Mouse (Mus musculus) lung, postnatal 0 days (tissue): ENCODE measurements at regions not wholly inside any gene's neighbourhood (a gene's known extent, or its start where the extent isn't known, plus 50 kb on each side); places are given as distances from the start of the nearest gene placed in this dataset.
A peak's percentile ranks its signal among the peaks of the same experiment; 100 is the strongest.

Experiments used
- ATAC-seq: fragments of 200-750 bp; cut with Nextera tagmentation; 2 replicates; pipeline ENCODE4 v1.8.0; 2017; ENCODE audit warnings: moderate library complexity
- DNase-seq: peaks from one replicate; pipeline ENCODE4 v3.0.0-alpha.2; 2016; ENCODE audit warnings: low spot score
- H3K27ac ChIP-seq: fragments of 300-500 bp; sonication (generic); 2 replicates; pipeline ENCODE4 v1.5.1; 2014; ENCODE audit warnings: antibody characterized with exemption, mild to moderate bottlenecking, low read length, mixed read lengths
- H3K27me3 ChIP-seq: fragments of 300-500 bp; sonication (generic); replicated peaks from 2 replicates; pipeline ENCODE4 v1.6.1; 2014; ENCODE audit warnings: low read length, mixed read lengths; ENCODE audit not compliant: insufficient read depth
- H3K36me3 ChIP-seq: fragments of 300-500 bp; sonication (generic); 2 replicates; pipeline ENCODE4 v1.6.1; 2014; ENCODE audit warnings: low read length, mixed read lengths; ENCODE audit not compliant: insufficient read depth
- H3K4me1 ChIP-seq: fragments of 300-500 bp; sonication (generic); 2 replicates; pipeline ENCODE4 v1.6.1; 2014; ENCODE audit warnings: antibody characterized with exemption, low read depth, low read length, mixed read lengths; ENCODE audit not compliant: insufficient read depth
- H3K4me2 ChIP-seq: fragments of 300-500 bp; sonication (generic); replicated peaks from 2 replicates; pipeline ENCODE4 v1.6.1; 2014; ENCODE audit warnings: low read depth, mild to moderate bottlenecking, low read length, moderate library complexity, mixed read lengths
- H3K4me3 ChIP-seq: fragments of 300-500 bp; sonication (generic); 2 replicates; pipeline ENCODE4 v1.5.1; 2014; ENCODE audit warnings: low read depth, low read length
- H3K9ac ChIP-seq: fragments of 300-500 bp; sonication (generic); replicated peaks from 2 replicates; pipeline ENCODE4 v1.6.1; 2014; ENCODE audit warnings: low read depth, mild to moderate bottlenecking
- H3K9me3 ChIP-seq: fragments of 300-500 bp; sonication (generic); 2 replicates; pipeline ENCODE4 v1.6.1; 2016; ENCODE audit warnings: low read length, mixed read lengths
- CTCF ChIP-seq: IDR thresholded peaks from 2 replicates; pipeline ENCODE4 v1.5.1; 2016; ENCODE audit warnings: antibody characterized with exemption, mild to moderate bottlenecking
- EP300 ChIP-seq: IDR thresholded peaks from 2 replicates; pipeline ENCODE4 v1.6.1; 2016; ENCODE audit warnings: antibody characterized with exemption, mild to moderate bottlenecking, control low read depth
- WGBS: fragments of 180-500 bp; shearing (Covaris S2); extraction: QIAGEN DNeasy Blood & Tissue Kit; methylation state at CpG from one replicate; pipeline ENCODE4 v1.1.7; 2014; 5-methylcytosine and 5-hydroxymethylcytosine counted together

DNA sequence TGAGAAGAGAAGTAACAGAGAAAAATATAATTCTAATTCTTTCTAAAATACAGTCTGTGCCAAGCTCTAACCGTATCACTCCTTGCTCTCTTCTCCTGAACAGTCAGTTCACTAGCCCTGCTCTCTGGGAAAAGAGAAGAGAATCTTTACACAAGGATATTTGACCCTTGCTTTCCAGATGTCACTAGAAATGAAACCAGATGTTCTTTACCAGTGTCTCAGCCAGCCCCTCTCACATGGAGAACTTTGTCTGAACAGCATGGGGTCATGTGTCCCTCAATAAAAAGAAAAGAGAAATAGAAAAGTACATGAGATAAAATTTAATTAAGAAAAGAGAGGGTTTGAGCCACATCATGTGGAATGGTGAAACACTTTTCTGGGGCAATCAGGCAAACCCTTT is 91.3 kb upstream of the Hddc2 start:
- TF ChIP-seq EP300 (no peak), CTCF (no peak)
- peak; percentile 28; the same call in 1 of the 2 replicates for ATAC-seq

DNA sequence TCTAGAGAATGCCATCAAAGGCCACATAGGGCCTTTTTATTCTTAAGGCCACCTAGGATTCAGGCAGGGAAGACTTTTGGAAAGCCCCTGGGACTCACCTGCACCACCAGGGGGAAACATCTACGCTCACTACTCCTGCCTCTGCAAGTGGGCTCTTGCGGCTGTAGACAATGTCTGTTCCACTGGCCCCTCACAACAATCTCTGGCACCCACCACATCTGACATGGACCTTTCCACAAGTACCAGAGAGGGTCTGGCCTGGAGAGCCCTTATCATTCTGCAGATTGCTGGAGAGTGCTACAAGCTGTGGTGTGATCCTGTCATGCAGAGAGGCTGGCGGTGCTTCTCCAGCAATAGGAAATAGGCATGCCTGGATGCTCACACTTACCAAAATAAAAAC is 84.1 kb upstream of the Hddc2 start:
- no peak for DNase-seq
- no peaks in the 10 kb centered on the region for H3K4me1 ChIP-seq
- H3K4me2 ChIP-seq = no peak overlapping the region
- H3K4me3 ChIP-seq = no peak overlapping the region
- H3K9ac ChIP-seq = no peak overlapping the region
- no peaks in the 10 kb centered on the region for H3K36me3 ChIP-seq
- H3K27me3 ChIP-seq = no peaks in the 10 kb centered on the region
- H3K9me3 ChIP-seq = no peaks in the 10 kb centered on the region
- WGBS = 66% methylated on average over 3 of the region's 3 CpGs
- no peak for ATAC-seq
- no peak overlapping the region for H3K27ac ChIP-seq
- no peak for TF ChIP-seq CTCF
- TF ChIP-seq EP300 = no peak

More for the DNA sequence above, 91.3 kb upstream of the Hddc2 start:
- 45% methylated on average over 1 of the region's 1 CpGs for WGBS
- Histone ChIP-seq H3K4me2 (no peak overlapping the region), H3K27me3 (no peaks in the 10 kb centered on the region), H3K9me3 (no peaks in the 10 kb centered on the region), H3K4me3 (no peak overlapping the region), H3K4me1 (no peaks in the 10 kb centered on the region), H3K36me3 (no peaks in the 10 kb centered on the region), H3K9ac (no peak overlapping the region), H3K27ac (no peak overlapping the region)
- DNase-seq = peak; percentile 29

GRCm38 (mm10) chr10:31242442-31242966 is 70.7 kb upstream of the Hddc2 start:
- H3K4me2 ChIP-seq = no peak overlapping the region
- WGBS = 49% methylated on average over 3 of the region's 3 CpGs
- H3K9ac ChIP-seq = no peak overlapping the region
- no peak for TF ChIP-seq EP300
- TF ChIP-seq CTCF = no peak
- DNase-seq (no peak), ATAC-seq (no peak)
- H3K4me1 ChIP-seq = no peaks in the 10 kb centered on the region
- H3K36me3 ChIP-seq = no peaks in the 10 kb centered on the region
- no peak overlapping the region for H3K4me3 ChIP-seq
- no peaks in the 10 kb centered on the region for H3K9me3 ChIP-seq
- no peaks in the 10 kb centered on the region for H3K27me3 ChIP-seq
- no peak overlapping the region for H3K27ac ChIP-seq

DNA sequence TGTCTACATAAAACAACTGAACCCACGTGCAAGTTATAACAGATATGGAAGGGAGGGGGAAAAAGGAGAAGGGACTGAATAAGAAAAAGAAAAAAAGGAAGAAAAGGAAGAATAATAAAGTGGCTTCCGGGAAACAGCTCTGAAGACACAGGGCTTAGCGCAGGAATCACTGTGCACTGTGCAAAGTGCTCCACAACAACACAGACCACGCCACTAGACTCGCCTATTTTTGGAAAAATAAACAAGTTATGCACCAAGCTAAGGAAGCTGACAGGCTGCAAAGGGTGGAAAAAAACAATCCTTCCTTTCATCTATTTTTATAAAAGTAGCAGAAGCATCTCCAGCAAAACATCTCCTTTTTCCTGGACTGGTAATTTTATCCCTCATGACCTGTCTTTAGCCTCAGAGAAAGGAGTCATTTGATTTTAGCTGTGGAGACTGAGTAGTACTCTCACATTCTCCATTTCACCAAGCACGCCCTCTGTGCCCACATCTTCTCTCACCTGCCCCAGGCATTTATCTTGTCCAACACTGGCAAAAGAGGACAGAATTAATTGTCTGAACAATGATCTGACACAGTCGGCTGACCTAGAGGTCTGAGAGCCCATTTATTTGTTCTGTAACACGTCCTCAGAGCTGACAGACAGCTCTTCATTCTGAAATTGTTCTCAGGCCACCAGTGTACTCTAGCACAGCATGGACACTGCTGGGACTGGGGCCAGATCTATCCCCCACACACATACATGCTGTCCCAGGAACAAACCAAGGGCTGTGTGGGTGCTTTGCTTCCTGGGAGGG is 60.4 kb upstream of the Hddc2 start:
- H3K36me3 ChIP-seq = no peaks in the 10 kb centered on the region
- no peaks in the 10 kb centered on the region for H3K4me1 ChIP-seq
- peak; percentile 70 for ATAC-seq
- TF ChIP-seq CTCF (no peak), EP300 (peak; percentile 55)
- no peak overlapping the region for H3K4me3 ChIP-seq
- H3K27ac ChIP-seq = no peak overlapping the region
- H3K4me2 ChIP-seq = no peak overlapping the region
- H3K9ac ChIP-seq = no peak overlapping the region
- peak; percentile 17 for DNase-seq
- no peaks in the 10 kb centered on the region for H3K27me3 ChIP-seq
- 30% methylated on average over 8 of the region's 8 CpGs for WGBS
- no peaks in the 10 kb centered on the region for H3K9me3 ChIP-seq

DNA sequence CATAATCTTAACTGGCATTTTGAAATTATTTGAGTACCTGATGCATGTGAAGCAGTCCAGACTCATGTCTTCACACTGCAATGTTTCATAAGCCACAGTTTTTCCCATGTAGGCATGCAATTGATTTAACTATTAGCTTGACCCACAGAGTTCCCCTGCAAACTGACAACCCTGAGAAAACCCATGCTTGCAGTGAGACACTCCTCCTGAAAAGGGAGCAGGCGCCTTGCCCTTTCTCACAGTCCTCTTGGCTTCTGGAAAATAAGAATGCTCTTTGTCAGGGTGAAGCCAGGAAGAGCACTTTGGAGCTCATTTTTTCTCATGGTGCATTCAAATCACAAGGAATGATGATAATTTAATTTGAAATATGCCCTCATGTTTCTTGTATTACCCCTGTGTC is 56.2 kb upstream of the Hddc2 start:
- TF ChIP-seq EP300 (no peak), CTCF (no peak)
- H3K27ac ChIP-seq = no peak overlapping the region
- WGBS = 89% methylated on average over 1 of the region's 1 CpGs

DNA sequence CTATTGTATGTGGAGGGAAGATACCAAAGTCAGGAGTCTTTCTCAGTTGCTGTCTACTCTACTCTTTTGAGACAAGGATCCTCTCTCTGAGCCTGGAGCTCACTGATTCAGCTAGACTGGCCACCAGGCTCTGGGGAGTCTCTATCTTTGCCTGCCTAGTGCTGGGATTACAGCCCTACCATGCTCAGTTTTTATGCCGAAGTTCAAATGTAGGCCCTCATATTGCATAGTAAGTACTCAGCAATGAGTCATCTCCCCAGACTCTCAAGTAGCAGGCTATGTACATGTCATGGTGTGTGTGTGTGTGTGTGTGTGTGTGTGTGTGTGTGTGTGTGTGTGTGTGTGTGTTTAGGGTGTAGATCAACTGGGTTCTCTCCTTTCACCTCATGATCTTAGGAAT is 55.6 kb upstream of the Hddc2 start:
- DNase-seq (no peak), ATAC-seq (no peak)
- no peaks in the 10 kb centered on the region for H3K4me1 ChIP-seq

More for the DNA sequence above, 56.2 kb upstream of the Hddc2 start:
- DNase-seq (no peak), ATAC-seq (no peak)
- Histone ChIP-seq H3K36me3 (no peaks in the 10 kb centered on the region), H3K9ac (no peak overlapping the region), H3K27me3 (no peaks in the 10 kb centered on the region), H3K4me2 (no peak overlapping the region), H3K9me3 (no peaks in the 10 kb centered on the region), H3K4me1 (no peaks in the 10 kb centered on the region), H3K4me3 (no peak overlapping the region)

More for the DNA sequence above, 55.6 kb upstream of the Hddc2 start:
- Histone ChIP-seq H3K4me2 (no peak overlapping the region), H3K9me3 (no peaks in the 10 kb centered on the region), H3K9ac (no peak overlapping the region), H3K27me3 (no peaks in the 10 kb centered on the region), H3K27ac (no peak overlapping the region), H3K4me3 (no peak overlapping the region), H3K36me3 (no peaks in the 10 kb centered on the region)
- 63% methylated on average over 1 of the region's 1 CpGs for WGBS
- TF ChIP-seq EP300 (no peak), CTCF (no peak)
